In genomic region chr5:139405953-139406352, GRCm38 (mm10) we compare ENCODE assay signal across 15 mouse cellular contexts. TPM values are rescaled to one million over a fixed set of nuclear protein-coding genes. Genes with fewer than 3 reads are reported as not detected.
DNase-seq lines count a peak whose midpoint lies in the region; ATAC-seq and TF ChIP-seq lines count a peak whose summit lies in the region.
"Had no signal": no experiment of that assay in that cellular context is flagged by ENCODE, and none has a peak within 500 bp of the region (broad histone marks: within the 10 kb centered on the region; RNA-seq: fewer than 3 reads in every experiment).

No protein-coding gene starts in this region.

- peaks cover 31% of the 10 kb centered on the region for H3K4me1 ChIP-seq in heart, adult 2 months (ENCODE audit: control insufficient read depth, insufficient read depth, low read length)
- H3K4me1 ChIP-seq in liver, adult 2 months (ENCODE audit: control insufficient read depth, insufficient read depth, low read length), result no peaks in the 10 kb centered on the region
- peaks cover 34% of the 10 kb centered on the region for H3K4me1 ChIP-seq in embryonic facial prominence, embryonic 15.5 days
- peaks cover 20% of the 10 kb centered on the region for H3K4me1 ChIP-seq in liver, embryonic 16.5 days (ENCODE audit: control insufficient read depth, low read depth, low read length)

- no peaks in the 10 kb centered on the region for H3K27me3 ChIP-seq in heart, adult 2 months (ENCODE audit: control insufficient read depth, insufficient read depth, low read length)
- H3K27me3 ChIP-seq in liver, adult 2 months (ENCODE audit: control insufficient read depth, insufficient read depth, low read length), result no peaks in the 10 kb centered on the region
- H3K27me3 ChIP-seq in embryonic facial prominence, embryonic 15.5 days, result no peaks in the 10 kb centered on the region
- no peaks in the 10 kb centered on the region for H3K27me3 ChIP-seq in liver, embryonic 16.5 days (ENCODE audit: control insufficient read depth, insufficient read depth, low read depth, low read length)
- H3K27me3 ChIP-seq: embryonic facial prominence, embryonic 12.5 days; stomach, embryonic 15.5 days had no signal

- no peaks in the 10 kb centered on the region for H3K9me3 ChIP-seq in embryonic facial prominence, embryonic 15.5 days (replicated peaks)
- H3K9me3 ChIP-seq in liver, embryonic 16.5 days (replicated peaks; ENCODE audit: control insufficient read depth, low read length), result no peaks in the 10 kb centered on the region
- H3K9me3 ChIP-seq: embryonic facial prominence, embryonic 12.5 days; stomach, embryonic 15.5 days had no signal

- H3K4me2 ChIP-seq in embryonic facial prominence, embryonic 15.5 days (replicated peaks), result no peak overlapping the region
- H3K4me2 ChIP-seq in liver, embryonic 16.5 days (ENCODE audit: low read depth, low read length), result peak overlapping the region; percentile 33
- H3K4me2 ChIP-seq: embryonic facial prominence, embryonic 12.5 days; stomach, embryonic 15.5 days had no signal

- peak overlapping the region; percentile 67 for H3K9ac ChIP-seq in heart, adult 2 months (ENCODE audit: low read depth, low read length)
- H3K9ac ChIP-seq in liver, adult 2 months (ENCODE audit: low read depth, low read length), result 0 out of 2 replicates have a peak overlapping the region, but pooled peaks have one; percentile 39
- H3K9ac ChIP-seq in embryonic facial prominence, embryonic 15.5 days, result no peak overlapping the region
- H3K9ac ChIP-seq in liver, embryonic 16.5 days (ENCODE audit: low read depth, low read length), result no peak overlapping the region
- H3K9ac ChIP-seq: embryonic facial prominence, embryonic 12.5 days; stomach, embryonic 15.5 days had no signal

- H3K79me2 ChIP-seq in heart, adult 2 months (replicated peaks; ENCODE audit: control insufficient read depth, insufficient read depth, low read length), result 0 out of 2 replicates have a peak, but pooled peaks cover 2% of the 10 kb centered on the region
- H3K79me2 ChIP-seq in liver, adult 2 months (ENCODE audit: control insufficient read depth, insufficient read depth, low read length), result no peaks in the 10 kb centered on the region

- peaks cover 3% of the 10 kb centered on the region; the same call in 1 of the 2 replicates for H3K36me3 ChIP-seq in heart, adult 2 months (ENCODE audit: control insufficient read depth, insufficient read depth, low read length)
- H3K36me3 ChIP-seq in liver, adult 2 months (ENCODE audit: control insufficient read depth, insufficient read depth, low read length), result no peaks in the 10 kb centered on the region
- no peaks in the 10 kb centered on the region for H3K36me3 ChIP-seq in embryonic facial prominence, embryonic 15.5 days
- no peaks in the 10 kb centered on the region for H3K36me3 ChIP-seq in liver, embryonic 16.5 days (ENCODE audit: control insufficient read depth, insufficient read depth)
- H3K36me3 ChIP-seq: embryonic facial prominence, embryonic 12.5 days; stomach, embryonic 15.5 days had no signal

- peak overlapping the region; percentile 41 for H3K4me3 ChIP-seq in heart, adult 2 months
- H3K4me3 ChIP-seq in liver, adult 2 months (ENCODE audit: insufficient read depth, low read depth, low read length), result no peak overlapping the region
- H3K4me3 ChIP-seq in embryonic facial prominence, embryonic 15.5 days (replicated peaks), result no peak overlapping the region
- H3K4me3 ChIP-seq in liver, embryonic 16.5 days (ENCODE audit: low read depth, low read length), result peak overlapping the region; percentile 21
- H3K4me3 ChIP-seq: embryonic facial prominence, embryonic 12.5 days; stomach, embryonic 15.5 days had no signal

- no peak; the same call in 1 of the 2 replicates for ATAC-seq in embryonic facial prominence, embryonic 15.5 days (ENCODE audit: insufficient number of reproducible peaks, low FRiP score, low TSS enrichment, low read depth)
- no peak for ATAC-seq in liver, embryonic 16.5 days (ENCODE audit: low read depth)

- TF ChIP-seq CTCF in heart, adult 2 months (IDR thresholded peaks at IDR 0.05), result no peak
- TF ChIP-seq CTCF in liver, adult 2 months (IDR thresholded peaks at IDR 0.05; ENCODE audit: low read depth, low read length), result no peak

- 0 out of 2 replicates have a peak, but pooled peaks have one; percentile 45 for TF ChIP-seq EP300 in heart, adult 2 months (IDR thresholded peaks at IDR 0.05; ENCODE audit: insufficient read depth, low read depth, low read length)

- 27% methylated on average over 3 of the region's 3 CpGs for WGBS in heart, adult 2 months
- WGBS in liver, adult 2 months, result 78% methylated on average over 3 of the region's 3 CpGs
- WGBS in embryonic facial prominence, embryonic 15.5 days, result 58% methylated on average over 3 of the region's 3 CpGs
- WGBS in liver, embryonic 16.5 days (ENCODE audit: insufficient replicate concordance), result 37% methylated on average over 3 of the region's 3 CpGs

- TF ChIP-seq POLR2A in heart, adult 2 months (IDR thresholded peaks at IDR 0.05; ENCODE audit: insufficient read depth, low read depth, low read length), result peak; percentile 72
- TF ChIP-seq POLR2A in liver, adult 2 months (IDR thresholded peaks at IDR 0.05; ENCODE audit: extremely low read depth, insufficient read depth, low read length), result no peak

- H3K27ac ChIP-seq in heart, adult 2 months, result peak overlapping the region; percentile 88
- H3K27ac ChIP-seq in liver, adult 2 months (replicated peaks; ENCODE audit: insufficient read depth, low read depth, low read length), result peak overlapping the region; percentile 10; the same call in 1 of the 2 replicates
- peak overlapping the region; percentile 12; the same call in 1 of the 2 replicates for H3K27ac ChIP-seq in embryonic facial prominence, embryonic 15.5 days (replicated peaks)
- H3K27ac ChIP-seq in liver, embryonic 16.5 days (ENCODE audit: low read length), result peak overlapping the region; percentile 74
- H3K27ac ChIP-seq: embryonic facial prominence, embryonic 12.5 days; stomach, embryonic 15.5 days had no signal

- peak; percentile 69 to 71 for DNase-seq in heart, adult 2 months
- no peak for DNase-seq in heart, postnatal 4 days
- no peak for DNase-seq in liver, adult 2 months (ENCODE audit: extremely low read depth, low read depth, low spot score)
- no peak for DNase-seq in liver
- no peak for DNase-seq in left cerebral cortex, postnatal 14 days (ENCODE audit: low spot score in 2 of 2)
- DNase-seq in layer of hippocampus, postnatal 14 days (ENCODE audit: low spot score in 2 of 2), result no peak
- DNase-seq: cerebellum, adult 11-12 months had no signal

- intact Hi-C loops in heart, adult 2 months (cut with DNase I), result loop anchor here (5.0 kb wide), 1 partner anchor 56 kb away; the partner anchor contains the start of gene 3110082I17Rik
- intact Hi-C loops in left cerebral cortex, postnatal 14 days (cut with DNase I), result no loop called here

RNA-seq across cellular contexts. Expression of gene C130050O18Rik, which starts 0.9 kb away (rescaled TPM):
- total RNA-seq in heart, adult 2 months (2021), result 1 to 10 TPM in 1 of 2 experiments, under 1 TPM in 1; 0.68 to 1.1 TPM
- 0.98 and 1.1 TPM in 2 replicates for polyA plus RNA-seq in heart, adult 2 months (2012; rRNA removed)
- under 1 TPM; 0.47 to 0.74 TPM for total RNA-seq in heart, postnatal 4 days (2021)
- total RNA-seq in liver, adult 2 months (2014; rRNA removed), result 0.18 and 0.54 TPM in 2 replicates
- 0.56 and 1.6 TPM in 2 replicates for polyA plus RNA-seq in liver, adult 2 months (2012; rRNA removed)
- 4.2 and 4.6 TPM in 2 replicates for polyA plus RNA-seq in embryonic facial prominence, embryonic 15.5 days (2015; fragmentation: Nextera tagmentation; extraction: Ambion mirVana)
- 1.2 and 1.6 TPM in 2 replicates for polyA plus RNA-seq in liver, embryonic 16.5 days (2015; fragmentation: Nextera tagmentation; extraction: Ambion mirVana)
- total RNA-seq in left cerebral cortex, postnatal 14 days (2021), result under 1 TPM in 1 of 2 experiments, not detected in 1; 0.23 TPM
- under 1 TPM; 0.17 to 0.21 TPM for total RNA-seq in layer of hippocampus, postnatal 14 days (2021)

RNA-seq across cellular contexts. Expression of gene Gper1, which starts 17.0 kb away (rescaled TPM):
- 1 to 10 TPM; 1.4 to 1.5 TPM for total RNA-seq in heart, adult 2 months (2021)
- 2.0 and 4.9 TPM in 2 replicates for polyA plus RNA-seq in heart, adult 2 months (2012; rRNA removed)
- total RNA-seq in heart, postnatal 4 days (2021), result 1 to 10 TPM; 1.8 to 2.3 TPM
- 0.07 TPM in 1 of 2 replicates, not detected in the other for total RNA-seq in liver, adult 2 months (2014; rRNA removed)
- polyA plus RNA-seq in liver, adult 2 months (2012; rRNA removed), result 0.02 and 0.05 TPM in 2 replicates
- polyA plus RNA-seq in embryonic facial prominence, embryonic 15.5 days (2015; fragmentation: Nextera tagmentation; extraction: Ambion mirVana), result 3.8 and 4.2 TPM in 2 replicates
- 0.07 and 0.15 TPM in 2 replicates for polyA plus RNA-seq in liver, embryonic 16.5 days (2015; fragmentation: Nextera tagmentation; extraction: Ambion mirVana)
- total RNA-seq in left cerebral cortex, postnatal 14 days (2021), result 1 to 10 TPM; 4.4 to 4.7 TPM
- total RNA-seq in layer of hippocampus, postnatal 14 days (2021), result 1 to 10 TPM; 3.0 to 3.5 TPM
- total RNA-seq: hematopoietic stem cell, adult 5-6 weeks had no signal

RNA-seq across cellular contexts. Expression of gene Gpr146, which starts 28.5 kb away (rescaled TPM):
- 10 to 100 TPM; 42.9 to 56.6 TPM for total RNA-seq in heart, adult 2 months (2021)
- polyA plus RNA-seq in heart, adult 2 months (2012; rRNA removed), result 62.4 and 77.0 TPM in 2 replicates
- 10 to 100 TPM; 23.3 to 28.2 TPM for total RNA-seq in heart, postnatal 4 days (2021)
- 36.5 and 57.1 TPM in 2 replicates for total RNA-seq in liver, adult 2 months (2014; rRNA removed)
- polyA plus RNA-seq in liver, adult 2 months (2012; rRNA removed), result 43.5 and 70.7 TPM in 2 replicates
- polyA plus RNA-seq in embryonic facial prominence, embryonic 15.5 days (2015; fragmentation: Nextera tagmentation; extraction: Ambion mirVana), result 2.9 and 3.4 TPM in 2 replicates
- 20.6 and 24.1 TPM in 2 replicates for polyA plus RNA-seq in liver, embryonic 16.5 days (2015; fragmentation: Nextera tagmentation; extraction: Ambion mirVana)
- total RNA-seq in left cerebral cortex, postnatal 14 days (2021), result 10 to 100 TPM; 11.0 to 11.3 TPM
- total RNA-seq in layer of hippocampus, postnatal 14 days (2021), result 10 to 100 TPM; 10.1 to 11.8 TPM

RNA-seq across cellular contexts. Expression of gene Cyp2w1, which starts 53.5 kb away (rescaled TPM):
- total RNA-seq in heart, adult 2 months (2021), result not detected
- polyA plus RNA-seq in heart, adult 2 months (2012; rRNA removed), result not detected in 2 replicates
- total RNA-seq in heart, postnatal 4 days (2021), result not detected
- not detected in 2 replicates for total RNA-seq in liver, adult 2 months (2014; rRNA removed)
- polyA plus RNA-seq in liver, adult 2 months (2012; rRNA removed), result not detected in 2 replicates
- 24.0 and 32.3 TPM in 2 replicates for polyA plus RNA-seq in embryonic facial prominence, embryonic 15.5 days (2015; fragmentation: Nextera tagmentation; extraction: Ambion mirVana)
- 0.42 TPM in 1 of 2 replicates, not detected in the other for polyA plus RNA-seq in liver, embryonic 16.5 days (2015; fragmentation: Nextera tagmentation; extraction: Ambion mirVana)
- not detected for total RNA-seq in left cerebral cortex, postnatal 14 days (2021)
- not detected for total RNA-seq in layer of hippocampus, postnatal 14 days (2021)
- total RNA-seq: hematopoietic stem cell, adult 5-6 weeks; layer of hippocampus, postnatal 10 days had no signal
- polyA plus RNA-seq: C2C12; neural tube, embryonic 11.5 days had no signal

RNA-seq across cellular contexts. Expression of gene 3110082I17Rik, which starts 54.4 kb away (rescaled TPM):
- total RNA-seq in heart, adult 2 months (2021), result 1 to 10 TPM; 4.9 to 5.6 TPM
- 5.4 and 5.7 TPM in 2 replicates for polyA plus RNA-seq in heart, adult 2 months (2012; rRNA removed)
- 10 to 100 TPM; 10.8 to 10.9 TPM for total RNA-seq in heart, postnatal 4 days (2021)
- total RNA-seq in liver, adult 2 months (2014; rRNA removed), result 1.6 and 2.6 TPM in 2 replicates
- 2.2 and 7.4 TPM in 2 replicates for polyA plus RNA-seq in liver, adult 2 months (2012; rRNA removed)
- polyA plus RNA-seq in embryonic facial prominence, embryonic 15.5 days (2015; fragmentation: Nextera tagmentation; extraction: Ambion mirVana), result 35.5 and 35.8 TPM in 2 replicates
- polyA plus RNA-seq in liver, embryonic 16.5 days (2015; fragmentation: Nextera tagmentation; extraction: Ambion mirVana), result 10.5 and 10.8 TPM in 2 replicates
- total RNA-seq in left cerebral cortex, postnatal 14 days (2021), result 10 to 100 TPM; 16.6 to 17.6 TPM
- 10 to 100 TPM; 14.6 to 14.7 TPM for total RNA-seq in layer of hippocampus, postnatal 14 days (2021)

Comparison
In these comparisons a context has a peak if more than half of its experiments do, and no peak if none do; other contexts are left out.
1. DNase-seq: peak in heart, adult 2 months (2 of 2); none in heart, postnatal 4 days (single experiment), liver, adult 2 months (single experiment), liver (single experiment), left cerebral cortex, postnatal 14 days (0 of 2) and layer of hippocampus, postnatal 14 days (0 of 2).
2. H3K4me3 ChIP-seq: peak in heart, adult 2 months (single experiment) and liver, embryonic 16.5 days (single experiment); none in liver, adult 2 months (single experiment) and embryonic facial prominence, embryonic 15.5 days (single experiment).
3. H3K9ac ChIP-seq: peak in heart, adult 2 months (single experiment) and liver, adult 2 months (single experiment); none in embryonic facial prominence, embryonic 15.5 days (single experiment) and liver, embryonic 16.5 days (single experiment).
4. H3K27ac ChIP-seq: peak in every context shown above with its lines; median percentile 88 in heart, adult 2 months; 74 in liver, embryonic 16.5 days; 12 in embryonic facial prominence, embryonic 15.5 days; 10 in liver, adult 2 months.